Mouse (Mus musculus): Measurements from ENCODE around the gene Runx3.

Gene Runx3

GRCm38 (mm10) chr4:135120342-135121100, at the start of gene Runx3:
Gene Runx3, plus strand, starts transcription at chr4:135120652.
- no peak for DNase-seq

- no peak for DNase-seq
Observed at GRCm38 (mm10) chr4:135072671-135073070, 47.8 kb upstream of the Runx3 start.

- no peak for DNase-seq
Observed at GRCm38 (mm10) chr4:135073523-135073922, 46.9 kb upstream of the Runx3 start.

DNA sequence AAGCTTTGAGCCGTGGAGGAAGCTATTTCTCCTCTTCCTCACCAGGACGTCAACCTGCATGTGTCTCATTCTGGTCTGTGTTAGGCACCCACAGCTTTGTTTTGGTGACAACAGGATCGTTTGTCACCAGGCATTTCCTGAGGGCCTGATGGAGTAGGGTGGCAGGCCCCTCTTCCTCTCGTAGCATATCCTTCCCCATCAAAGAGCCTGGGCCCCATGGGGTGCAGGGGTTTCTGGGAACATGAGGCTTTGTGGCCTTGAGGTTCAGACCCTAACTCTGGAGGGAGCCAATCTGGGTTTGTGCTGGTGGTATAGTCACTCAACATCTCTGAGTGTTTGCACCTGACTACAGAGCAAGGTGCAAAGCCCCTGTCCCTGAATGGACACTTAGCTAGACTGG, 45.8 kb upstream of the Runx3 start:
- DNase-seq, result no peak

GRCm38 (mm10) chr4:135075360-135075759, 45.1 kb upstream of the Runx3 start:
- no peak for DNase-seq

DNA sequence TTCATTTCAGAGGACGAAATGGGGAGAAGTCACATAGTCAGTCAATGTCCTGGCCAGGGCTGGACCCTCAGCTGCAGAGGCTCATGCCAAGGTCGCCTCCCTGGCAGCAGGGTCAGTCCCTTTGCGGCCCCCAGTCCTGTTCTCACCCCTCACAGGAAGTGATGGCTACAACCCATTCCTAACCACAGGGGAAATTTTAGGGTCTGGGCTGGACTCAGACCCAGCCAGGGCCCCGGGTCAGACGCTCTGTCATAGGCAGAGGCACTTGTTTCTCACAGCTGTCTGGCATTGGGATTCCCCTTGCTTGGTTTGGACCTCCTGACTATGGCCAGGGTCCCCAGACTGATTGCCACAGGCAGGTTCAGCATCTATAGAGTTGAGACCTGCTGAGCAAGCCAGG, 43.8 kb upstream of the Runx3 start:
- DNase-seq, result no peak

GRCm38 (mm10) chr4:135077196-135077595, 43.3 kb upstream of the Runx3 start:
- no peak for DNase-seq

DNA sequence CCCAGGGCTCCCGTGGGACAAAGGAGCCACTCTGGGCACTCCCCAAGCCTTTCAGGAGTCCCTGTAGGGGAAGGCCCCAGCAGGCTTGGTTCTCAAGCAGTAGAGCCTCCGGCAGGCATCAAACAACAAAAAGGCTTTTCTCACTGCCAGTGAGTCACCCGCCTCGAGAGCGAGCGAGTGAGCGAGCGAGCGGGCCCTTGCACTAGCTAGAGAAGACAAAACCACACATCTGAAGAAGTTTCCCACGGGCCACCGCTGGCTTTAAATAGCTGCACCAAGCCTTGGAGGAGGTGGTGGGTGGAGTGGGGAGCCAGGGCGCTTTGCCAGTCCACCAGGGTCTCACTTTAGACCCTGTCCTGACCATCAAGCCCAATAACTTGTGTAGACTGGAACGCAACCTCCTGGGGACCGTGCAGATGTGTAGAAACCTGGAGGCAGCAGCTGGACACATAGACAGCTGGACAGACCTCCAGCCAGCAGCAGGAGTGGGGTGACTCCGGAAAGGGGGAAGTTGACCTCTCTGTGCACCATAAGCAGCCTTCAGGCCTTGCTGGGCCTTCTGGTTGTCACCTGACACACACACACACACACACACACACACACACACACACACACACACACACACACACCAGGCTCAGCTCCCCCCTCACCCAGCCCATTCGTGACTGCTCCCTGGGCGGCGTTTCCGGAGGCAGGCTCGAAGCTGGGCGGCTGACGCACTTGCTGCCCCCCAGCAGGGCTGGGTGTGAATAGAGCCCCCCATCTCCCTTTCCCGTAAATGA, 40.4 kb upstream of the Runx3 start:
- DNase-seq, result no peak

DNA sequence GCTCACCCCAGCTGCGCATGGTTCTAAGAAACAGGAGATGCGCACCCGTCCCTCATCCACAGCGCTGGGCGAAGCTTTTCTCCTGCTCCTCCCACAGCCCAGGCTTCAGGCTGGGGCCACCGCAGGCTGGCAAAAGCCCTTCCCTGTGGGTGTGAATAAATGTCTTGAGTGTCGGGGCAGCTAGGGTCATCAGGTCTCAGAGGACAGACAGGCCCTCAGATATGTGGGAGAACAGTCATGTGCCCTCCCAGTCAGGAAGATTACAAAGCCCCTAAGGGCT, 39.9 kb upstream of the Runx3 start:
- DNase-seq, result no peak

DNA sequence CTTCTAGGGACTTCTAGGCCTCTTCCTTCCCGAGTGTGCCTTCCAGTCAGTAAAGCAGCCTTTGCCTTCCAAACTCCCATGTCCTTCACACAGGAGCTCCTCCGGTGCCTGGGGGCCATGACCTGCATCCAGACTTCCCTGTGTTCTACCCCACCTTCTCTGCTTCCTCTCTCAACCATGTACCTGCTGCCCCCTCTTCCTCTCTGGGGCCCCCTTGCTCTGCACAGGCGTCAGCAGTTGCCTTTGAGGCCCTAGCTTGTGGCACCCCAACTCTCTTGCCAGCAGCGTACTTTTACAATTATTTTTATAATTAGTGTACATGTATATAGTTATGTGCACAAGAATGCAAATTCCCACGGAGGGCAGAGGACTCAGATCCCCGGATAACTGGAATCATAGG, 37.4 kb upstream of the Runx3 start:
- DNase-seq, result no peak

GRCm38 (mm10) chr4:135085077-135085853, 35.2 kb upstream of the Runx3 start:
- no peak for DNase-seq

DNA sequence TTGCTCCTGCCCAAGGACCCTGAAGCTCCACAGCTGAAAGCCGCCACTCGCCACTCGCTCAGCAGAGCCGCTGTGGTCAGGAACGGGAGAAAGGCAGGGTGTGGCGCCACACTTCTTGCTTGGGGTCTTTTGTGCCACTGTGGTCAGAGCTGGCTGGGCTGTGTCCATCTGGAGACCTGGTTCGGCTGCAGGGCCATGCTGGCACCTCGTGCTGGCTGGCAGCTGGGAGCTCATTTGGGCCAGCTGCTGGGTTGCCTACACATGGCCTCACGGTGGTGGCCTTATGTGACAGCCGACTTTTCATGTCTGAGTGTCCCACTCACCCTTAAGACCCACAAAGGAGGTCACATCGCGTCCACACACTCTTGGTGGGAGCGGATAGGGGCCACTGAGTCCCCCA, 29.8 kb upstream of the Runx3 start:
- no peak for DNase-seq

DNA sequence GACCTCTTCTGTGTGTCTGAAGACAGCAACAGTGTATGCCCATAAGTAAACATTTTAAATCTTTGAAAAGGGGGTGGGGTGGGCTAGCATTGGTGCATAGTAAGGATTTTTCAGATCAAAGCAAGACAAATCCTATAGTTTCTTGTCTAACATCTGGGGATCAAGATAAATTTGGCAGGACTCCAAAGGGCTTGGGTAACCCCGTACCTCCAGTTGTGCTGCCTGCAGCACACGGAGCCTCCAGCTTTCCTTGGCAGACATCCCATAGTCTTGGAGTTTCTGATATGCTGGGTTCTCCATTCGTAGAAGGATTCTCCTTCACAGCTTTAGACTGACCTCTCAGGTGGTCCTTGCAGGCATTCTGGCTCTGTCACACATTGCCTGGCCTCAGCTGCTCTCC, 27.6 kb upstream of the Runx3 start:
- DNase-seq, result no peak

DNA sequence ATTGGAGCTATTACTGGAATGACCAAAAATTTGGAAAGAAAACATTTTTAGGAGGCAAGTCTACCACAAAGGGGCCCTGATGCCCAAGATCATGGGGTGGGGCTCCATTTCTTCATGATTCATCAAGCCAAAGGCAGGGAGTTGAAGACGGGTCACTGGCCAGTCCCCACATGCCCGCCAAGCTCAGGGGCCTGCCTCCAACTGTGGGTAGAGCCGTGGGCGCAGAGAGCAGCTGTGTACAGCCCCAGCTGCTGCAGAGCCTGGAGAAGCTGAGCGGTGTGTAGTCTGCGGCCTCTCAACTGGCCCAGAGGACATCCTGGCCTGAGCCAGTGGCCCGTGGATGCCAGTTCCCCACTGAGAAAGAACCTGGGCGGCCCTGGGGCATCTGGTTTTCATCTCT, 24.8 kb upstream of the Runx3 start:
- no peak for DNase-seq

DNA sequence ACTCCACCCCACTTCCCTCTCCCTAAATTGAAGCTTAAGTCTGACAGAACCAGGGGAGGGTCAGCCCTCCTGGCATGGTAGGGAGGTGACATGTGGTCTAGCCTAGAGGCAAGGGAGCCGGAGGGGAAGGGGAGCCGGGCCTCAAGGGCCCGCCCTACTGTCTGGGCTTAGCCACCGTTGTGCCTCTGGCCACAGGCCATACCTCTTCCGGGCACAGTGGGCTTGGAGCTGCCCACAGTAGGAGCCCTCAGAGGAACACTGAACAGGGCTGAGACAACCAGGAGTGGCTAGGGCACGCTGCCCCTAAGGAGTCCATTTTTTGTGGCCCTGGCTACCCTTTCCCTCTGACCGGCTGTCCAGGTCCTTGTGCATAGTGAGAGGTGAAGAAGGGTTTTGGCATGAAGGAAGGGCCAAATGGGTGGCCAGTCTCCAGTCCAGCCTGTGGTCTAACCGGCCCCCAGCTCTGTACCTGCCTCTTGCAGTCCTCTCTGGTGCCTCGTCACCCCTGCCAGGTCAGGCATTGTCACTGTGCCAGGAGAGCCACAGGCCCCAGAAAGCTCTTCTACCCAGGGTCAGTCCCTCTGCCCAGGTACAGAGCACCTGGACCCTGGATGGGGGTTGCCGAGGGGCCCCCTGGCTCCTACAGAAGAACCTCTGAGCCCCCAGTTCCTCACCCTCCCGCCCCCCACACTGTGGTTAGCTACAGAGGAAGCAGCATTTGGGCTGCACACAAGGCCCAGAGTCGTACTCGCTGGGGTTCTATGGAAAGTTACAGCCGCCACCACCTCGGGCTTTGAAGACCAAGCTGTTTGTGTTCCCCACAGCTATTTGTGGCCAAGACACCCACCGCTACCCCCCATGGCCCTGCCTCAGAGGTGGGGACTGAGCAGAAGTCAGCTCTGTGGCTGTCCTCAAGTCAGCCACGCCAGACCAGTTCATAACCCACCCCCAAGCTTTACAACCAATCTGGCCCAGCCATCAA, 22.3 kb upstream of the Runx3 start:
- no peak for DNase-seq

DNA sequence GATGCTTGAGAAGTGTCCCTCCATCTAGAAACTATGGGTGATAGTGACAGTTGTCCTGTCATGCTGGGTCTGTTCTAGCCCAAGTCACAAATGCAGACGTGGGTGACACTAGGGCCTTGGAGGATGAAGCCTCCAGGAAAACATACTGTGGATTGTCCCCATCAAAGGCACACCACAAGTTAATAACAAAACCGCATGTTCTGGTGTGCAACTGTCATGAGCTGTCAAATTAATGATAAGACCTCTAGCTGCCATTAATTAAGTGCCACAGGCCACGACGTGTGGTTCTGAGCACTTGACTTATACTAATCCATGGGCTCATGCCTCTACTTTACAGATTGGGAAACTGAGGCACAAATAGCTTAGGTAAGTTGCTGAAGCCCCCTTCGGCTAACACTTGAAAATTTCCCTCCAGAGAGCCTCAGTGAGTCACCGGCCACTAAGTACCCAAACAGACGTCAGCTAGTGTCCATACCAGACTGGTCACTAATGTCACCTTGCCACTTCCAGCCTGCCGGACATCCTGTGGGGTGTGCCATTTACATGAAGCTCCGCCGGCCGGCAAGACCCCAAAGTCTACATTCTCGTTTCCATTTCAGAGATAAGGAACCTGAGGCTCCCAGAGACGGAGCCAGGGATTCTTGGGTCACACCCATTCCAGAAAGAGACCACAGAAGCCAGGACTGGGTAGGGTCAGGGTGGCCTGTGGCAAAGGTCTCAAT, 18.3 kb upstream of the Runx3 start:
- DNase-seq, result no peak

- DNase-seq, result no peak
Observed at GRCm38 (mm10) chr4:135102761-135103160, 17.7 kb upstream of the Runx3 start.

DNA sequence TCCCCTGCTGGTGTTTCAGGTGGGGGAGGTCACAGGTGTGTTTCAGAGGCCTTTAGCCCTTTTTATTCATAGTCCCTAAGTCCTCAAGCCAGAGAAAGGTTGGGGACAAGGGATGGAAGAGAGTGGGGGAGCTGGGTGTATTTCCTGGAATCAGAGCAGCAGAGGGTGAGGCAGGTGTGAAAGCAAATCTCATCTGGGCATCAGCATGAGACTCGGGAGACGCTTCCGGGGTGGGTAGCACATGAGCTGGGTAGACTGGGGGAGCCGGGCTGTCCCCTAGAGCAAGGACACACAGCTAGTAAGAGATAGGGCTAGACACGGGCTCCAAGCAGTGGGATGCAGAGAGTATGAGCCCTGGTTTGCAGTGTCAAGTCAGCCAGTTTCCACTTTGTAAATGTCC, 16.7 kb upstream of the Runx3 start:
- no peak for DNase-seq

- no peak for DNase-seq
Observed at GRCm38 (mm10) chr4:135106968-135107367, 13.5 kb upstream of the Runx3 start.

DNA sequence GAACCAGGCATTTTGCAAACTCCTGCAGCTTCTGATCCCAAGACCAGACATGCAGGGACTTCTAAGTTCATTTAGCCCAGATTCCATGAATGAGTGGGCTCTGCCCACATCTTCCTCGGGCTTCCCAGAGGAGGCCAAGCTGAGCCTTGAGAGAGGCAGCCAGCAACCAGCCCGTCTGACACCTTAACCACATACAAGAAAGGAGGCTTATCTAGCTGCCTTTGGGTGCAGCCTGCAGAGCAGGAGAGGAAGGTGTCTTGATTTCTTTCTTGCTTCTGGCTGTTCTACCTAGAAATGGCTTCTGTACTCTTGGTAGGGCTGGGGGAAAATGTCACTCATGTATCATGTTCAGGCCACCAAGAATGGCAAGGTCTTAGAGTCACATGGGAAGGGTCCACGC, 11.8 kb upstream of the Runx3 start:
- DNase-seq, result no peak

DNA sequence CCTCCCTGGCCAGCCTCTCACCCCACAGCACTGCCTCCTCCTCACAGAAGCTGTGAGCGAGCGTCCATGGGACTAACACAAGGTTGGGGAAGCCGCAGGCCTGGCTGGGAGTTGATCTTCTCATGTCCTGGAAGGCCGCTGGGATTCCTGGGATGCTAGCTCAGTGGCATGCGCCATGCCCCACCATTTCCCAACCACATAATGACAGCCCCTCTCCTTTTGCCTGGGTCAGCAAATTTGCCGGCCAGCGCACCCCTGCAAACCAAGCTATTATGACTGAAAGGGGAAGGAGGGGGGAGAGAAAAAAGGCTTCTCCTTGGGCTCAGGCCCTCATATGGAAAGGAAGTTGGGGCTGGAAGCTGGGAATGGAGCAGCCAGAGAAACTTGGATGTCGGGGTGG, 6.8 kb upstream of the Runx3 start:
- DNase-seq, result no peak

DNA sequence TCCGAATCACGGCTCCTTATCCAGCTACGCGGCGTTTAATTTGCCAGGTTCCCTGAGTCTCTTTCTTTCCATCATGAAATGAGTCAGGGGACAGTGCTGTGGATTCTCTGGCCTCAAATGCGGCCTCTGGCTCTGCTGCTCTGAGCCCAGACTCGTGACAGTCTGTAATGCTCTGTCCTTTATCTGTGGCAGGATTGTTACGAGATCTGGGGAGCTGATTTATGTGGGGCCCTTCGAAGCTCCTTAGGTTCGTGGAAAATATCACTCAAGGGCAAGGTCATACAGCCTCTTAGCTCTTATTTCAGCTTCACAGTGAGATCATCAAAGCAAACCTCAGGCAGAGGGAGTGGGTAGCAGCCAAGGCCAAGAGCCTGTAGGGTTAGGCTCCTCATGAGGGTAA, 6.2 kb upstream of the Runx3 start:
- DNase-seq, result no peak

Measured in cerebellum, adult 18-20 months (tissue).